ENCODE assay signal across 9 mouse cellular contexts in the genomic region with DNA sequence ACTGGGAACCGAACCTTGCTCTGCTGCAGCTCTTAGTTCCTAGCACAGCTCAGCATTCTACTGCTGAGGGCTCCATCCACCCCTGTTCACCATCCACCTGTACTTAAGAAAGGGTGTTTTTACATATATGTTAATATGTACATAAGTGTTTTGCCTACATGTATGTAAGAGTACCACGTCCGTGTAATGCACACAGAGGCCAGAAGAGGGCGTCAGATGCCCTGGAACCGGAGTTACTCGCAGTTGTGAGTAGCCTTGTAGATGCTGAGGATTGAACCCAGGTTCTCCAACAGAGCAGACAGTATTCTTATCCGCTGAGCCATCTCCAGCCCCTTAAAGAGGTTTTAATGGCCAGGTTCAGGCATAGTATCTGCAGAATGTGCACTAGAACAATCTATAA.
DNase-seq lines count a peak whose midpoint lies in the region; ATAC-seq and TF ChIP-seq lines count a peak whose summit lies in the region.
"Had no signal": no experiment of that assay in that cellular context is flagged by ENCODE, and none has a peak within 500 bp of the region (broad histone marks: within the 10 kb centered on the region; RNA-seq: fewer than 3 reads in every experiment).

No protein-coding gene starts in this region.

- no peaks in the 10 kb centered on the region for H3K4me1 ChIP-seq in forebrain, embryonic 13.5 days
- no peaks in the 10 kb centered on the region for H3K4me1 ChIP-seq in forebrain, embryonic 14.5 days (ENCODE audit: control insufficient read depth, insufficient read depth, low read length)
- no peaks in the 10 kb centered on the region for H3K4me1 ChIP-seq in liver, adult 2 months (ENCODE audit: control insufficient read depth, insufficient read depth, low read length)
- no peaks in the 10 kb centered on the region for H3K4me1 ChIP-seq in liver, embryonic 12.5 days

- no peak overlapping the region for H3K4me2 ChIP-seq in forebrain, embryonic 13.5 days
- no peak overlapping the region for H3K4me2 ChIP-seq in forebrain, embryonic 14.5 days (ENCODE audit: low read length)
- no peak overlapping the region for H3K4me2 ChIP-seq in liver, embryonic 12.5 days
- H3K4me2 ChIP-seq: heart, embryonic 13.5 days had no signal

- WGBS in forebrain, embryonic 13.5 days, result 82% methylated on average over 7 of the region's 7 CpGs
- 80% methylated on average over 7 of the region's 7 CpGs for WGBS in forebrain, embryonic 14.5 days
- WGBS in liver, adult 2 months, result 85% methylated on average over 7 of the region's 7 CpGs
- WGBS in liver, embryonic 12.5 days (ENCODE audit: insufficient replicate concordance), result 57% methylated on average over 7 of the region's 7 CpGs

- no peaks in the 10 kb centered on the region for H3K27me3 ChIP-seq in forebrain, embryonic 13.5 days
- no peaks in the 10 kb centered on the region for H3K27me3 ChIP-seq in forebrain, embryonic 14.5 days (replicated peaks; ENCODE audit: control insufficient read depth, insufficient read depth, low read length)
- no peaks in the 10 kb centered on the region for H3K27me3 ChIP-seq in liver, adult 2 months (ENCODE audit: control insufficient read depth, insufficient read depth, low read length)
- H3K27me3 ChIP-seq in liver, embryonic 12.5 days (replicated peaks), result no peaks in the 10 kb centered on the region
- H3K27me3 ChIP-seq: heart, embryonic 13.5 days had no signal

- H3K9ac ChIP-seq in forebrain, embryonic 13.5 days, result no peak overlapping the region
- H3K9ac ChIP-seq in forebrain, embryonic 14.5 days (ENCODE audit: low read length), result no peak overlapping the region
- no peak overlapping the region for H3K9ac ChIP-seq in liver, adult 2 months (ENCODE audit: low read depth, low read length)
- no peak overlapping the region for H3K9ac ChIP-seq in liver, embryonic 12.5 days
- H3K9ac ChIP-seq: heart, embryonic 13.5 days had no signal

- no peak overlapping the region for H3K4me3 ChIP-seq in forebrain, embryonic 13.5 days
- H3K4me3 ChIP-seq in forebrain, embryonic 14.5 days (ENCODE audit: low read depth, low read length), result no peak overlapping the region
- H3K4me3 ChIP-seq in liver, adult 2 months (ENCODE audit: insufficient read depth, low read depth, low read length), result no peak overlapping the region
- H3K4me3 ChIP-seq in liver, embryonic 12.5 days, result no peak overlapping the region
- H3K4me3 ChIP-seq: heart, embryonic 13.5 days had no signal

- no peak for TF ChIP-seq POLR2A in liver, adult 2 months (IDR thresholded peaks at IDR 0.05; ENCODE audit: extremely low read depth, insufficient read depth, low read length)
- TF ChIP-seq POLR2A in brain, embryonic 14.5 days (IDR thresholded peaks at IDR 0.05; ENCODE audit: borderline replicate concordance, extremely low read depth, insufficient read depth, insufficient read length, poor library complexity, severe bottlenecking), result no peak

- peak; percentile 66 for TF ChIP-seq CTCF in liver, adult 2 months (IDR thresholded peaks at IDR 0.05; ENCODE audit: low read depth, low read length)
- TF ChIP-seq CTCF in brain, embryonic 14.5 days (IDR thresholded peaks at IDR 0.05; ENCODE audit: borderline replicate concordance, extremely low read depth, insufficient read depth, insufficient read length), result peak; percentile 44; the same call in 1 of the 2 replicates

- H3K9me3 ChIP-seq in forebrain, embryonic 13.5 days (replicated peaks), result no peaks in the 10 kb centered on the region
- H3K9me3 ChIP-seq in forebrain, embryonic 14.5 days (replicated peaks; ENCODE audit: control insufficient read depth, low read length), result no peaks in the 10 kb centered on the region
- H3K9me3 ChIP-seq in liver, embryonic 12.5 days (replicated peaks), result no peaks in the 10 kb centered on the region

- H3K27ac ChIP-seq in forebrain, embryonic 13.5 days, result peak overlapping the region; percentile 7; the same call in 1 of the 2 replicates
- H3K27ac ChIP-seq in forebrain, embryonic 14.5 days (ENCODE audit: low read depth, low read length), result no peak overlapping the region; the same call in 1 of the 2 replicates
- no peak overlapping the region for H3K27ac ChIP-seq in liver, adult 2 months (replicated peaks; ENCODE audit: insufficient read depth, low read depth, low read length)
- H3K27ac ChIP-seq in liver, embryonic 12.5 days, result no peak overlapping the region
- H3K27ac ChIP-seq: heart, embryonic 13.5 days had no signal

- no peak for ATAC-seq in forebrain, embryonic 13.5 days
- ATAC-seq in forebrain, embryonic 14.5 days, result no peak
- no peak for ATAC-seq in liver, embryonic 12.5 days

- no peak for DNase-seq in forebrain, embryonic 14.5 days (ENCODE audit: low spot score)
- DNase-seq in liver, adult 2 months (ENCODE audit: extremely low read depth, low read depth, low spot score), result no peak
- no peak for DNase-seq in brain, embryonic 14.5 days (ENCODE audit: low read depth)
- peak; percentile 51 for DNase-seq in testis, postnatal 10 days (ENCODE audit: low spot score)
- DNase-seq in right cerebral cortex, postnatal 25 days, result no peak
- DNase-seq in urinary bladder, postnatal 14 days (ENCODE audit: low spot score), result no peak

- H3K36me3 ChIP-seq in forebrain, embryonic 13.5 days (ENCODE audit: poor library complexity, severe bottlenecking), result peaks cover 20% of the 10 kb centered on the region
- H3K36me3 ChIP-seq in forebrain, embryonic 14.5 days (ENCODE audit: control insufficient read depth, insufficient read depth, low read length), result peaks cover 6% of the 10 kb centered on the region; the same call in 1 of the 2 replicates
- H3K36me3 ChIP-seq in liver, adult 2 months (ENCODE audit: control insufficient read depth, insufficient read depth, low read length), result peaks cover 4% of the 10 kb centered on the region; the same call in 1 of the 2 replicates
- peaks cover 26% of the 10 kb centered on the region for H3K36me3 ChIP-seq in liver, embryonic 12.5 days

- H3K79me2 ChIP-seq in liver, adult 2 months (ENCODE audit: control insufficient read depth, insufficient read depth, low read length), result no peaks in the 10 kb centered on the region
